Mouse (Mus musculus) hematopoietic stem cell, adult 5-6 weeks (primary cell): ENCODE measurements around the gene Fam83f. TPM values are rescaled to one million over a fixed set of nuclear protein-coding genes. Genes with fewer than 3 reads are reported as not detected.

Experiments
- ATAC-seq, 2 experiments: fragments of 125-278 bp in 1 of 2; replicated peaks in 1 of 2; 2 replicates each; pipeline ENCODE4 v1.8.0; 2016 to 2017; ENCODE audit warnings: inconsistent platforms in 2 of 2, mild to moderate bottlenecking in 2 of 2, moderate number of reproducible peaks in 2 of 2, low read depth in 1 of 2, moderate TSS enrichment in 1 of 2; ENCODE audit not compliant: low FRiP score in 2 of 2, poor library complexity in 2 of 2, severe bottlenecking in 2 of 2, insufficient read depth in 1 of 2, low TSS enrichment in 1 of 2
- total RNA-seq: library from RNA; stranded (forward); fragments of 172-1452, 232-1000 nt; gene quantifications from 2 replicates; pipeline ENCODE4 v1.2.3, GENCODE M21; 2017

Fam83f gene
- total RNA-seq, 1 experiment from 2014 or later: 0.25 TPM

DNA sequence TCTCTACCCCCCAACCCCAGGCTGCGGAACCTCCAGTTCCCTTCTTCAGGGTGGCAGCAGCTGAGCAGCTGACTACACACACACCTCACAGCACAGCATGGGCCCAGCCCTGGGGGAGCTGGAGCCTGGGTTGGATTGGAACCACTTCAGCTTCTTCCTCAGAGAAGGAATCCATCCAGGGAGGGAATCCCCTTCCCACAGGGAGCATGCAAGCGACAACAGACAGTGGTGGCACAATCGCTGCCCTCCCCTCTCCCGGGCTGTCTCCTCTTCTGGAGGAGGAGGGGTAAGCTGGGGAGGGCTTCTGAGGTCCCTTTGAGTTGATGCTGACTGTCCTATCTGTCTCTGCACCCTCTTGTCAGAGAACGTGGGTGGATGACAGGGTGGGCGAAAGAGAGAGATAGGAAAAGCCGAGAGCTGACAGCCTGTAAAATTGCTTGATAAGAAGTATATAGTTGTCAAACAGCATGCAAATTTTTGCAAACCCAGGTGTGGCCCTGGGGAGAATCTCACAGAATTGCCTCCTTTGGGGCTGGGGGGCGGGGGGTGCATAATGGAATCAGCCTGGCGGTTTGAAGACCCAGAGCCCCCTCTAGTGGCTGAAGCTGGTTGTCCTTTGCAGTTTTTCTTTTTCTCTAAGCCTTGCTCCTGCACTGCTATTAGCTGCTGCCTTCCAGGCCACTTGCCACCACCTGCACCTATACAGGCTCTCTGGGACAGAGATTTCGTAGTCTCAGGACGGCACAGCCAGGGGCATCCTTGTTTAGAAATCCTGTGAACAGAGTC is 22.7 kb downstream of the Fam83f start:
- ATAC-seq: peak in 1 of 2 experiments; percentile 50; a peak in 1 of 4 replicates

DNA sequence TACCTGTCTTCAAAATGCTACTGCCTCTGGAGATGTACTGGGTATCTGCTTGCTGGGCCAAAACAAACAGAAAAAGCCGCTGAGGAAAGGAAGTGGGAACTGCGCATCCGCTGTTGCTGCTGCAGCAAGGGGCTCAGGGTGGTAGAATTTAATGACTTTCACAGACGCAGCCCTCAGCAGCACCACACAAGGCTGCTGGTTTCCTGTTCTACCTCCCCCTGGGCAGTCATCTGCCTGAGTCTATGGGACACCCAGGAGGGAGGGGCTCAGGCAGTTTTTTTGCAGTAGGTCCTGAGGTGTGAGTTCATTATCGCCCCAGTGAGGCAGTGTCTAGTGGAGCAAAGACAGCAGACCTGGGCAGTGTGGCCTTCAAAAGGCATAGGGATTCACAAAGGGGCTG is 25.9 kb downstream of the Fam83f start:
- ATAC-seq: peak; percentile 68 to 76

DNA sequence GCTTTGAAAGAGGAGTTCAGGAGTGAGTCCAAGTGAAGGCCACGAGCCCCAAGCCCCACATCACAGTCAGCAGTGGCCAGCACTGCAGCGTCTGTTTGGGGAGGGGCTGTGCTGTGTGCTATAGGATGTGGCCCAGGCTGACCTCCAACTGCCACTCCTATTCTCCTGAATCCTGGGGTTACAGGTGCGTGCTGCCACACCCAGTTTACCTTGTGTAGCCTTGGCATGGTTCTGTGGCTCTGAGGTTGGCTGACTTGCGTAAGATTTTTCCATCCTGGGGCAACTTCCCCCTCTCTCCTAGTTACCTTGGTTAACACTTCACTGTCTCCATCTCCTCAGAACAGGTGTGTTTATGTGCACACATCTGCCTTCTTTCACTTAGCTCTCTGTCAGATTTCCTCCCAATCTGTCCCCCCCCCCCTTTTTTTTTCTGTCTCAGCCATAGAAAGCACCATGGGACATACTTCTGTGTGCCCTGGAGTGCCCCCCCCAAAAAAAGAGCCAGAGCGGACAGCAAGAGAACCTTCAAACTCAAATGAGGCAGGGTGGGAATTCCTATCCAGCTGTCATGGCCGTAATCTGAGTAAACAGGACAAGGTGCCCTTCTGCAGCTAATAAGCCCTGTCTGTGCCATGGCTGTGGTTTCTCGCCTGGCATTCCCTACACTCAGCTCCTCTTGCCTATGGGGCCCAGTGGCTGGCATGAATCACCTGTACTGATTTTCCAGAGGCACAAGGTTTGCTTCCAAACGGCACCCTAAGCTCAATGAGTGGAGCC is 30.0 kb downstream of the Fam83f start:
- no peak for ATAC-seq

DNA sequence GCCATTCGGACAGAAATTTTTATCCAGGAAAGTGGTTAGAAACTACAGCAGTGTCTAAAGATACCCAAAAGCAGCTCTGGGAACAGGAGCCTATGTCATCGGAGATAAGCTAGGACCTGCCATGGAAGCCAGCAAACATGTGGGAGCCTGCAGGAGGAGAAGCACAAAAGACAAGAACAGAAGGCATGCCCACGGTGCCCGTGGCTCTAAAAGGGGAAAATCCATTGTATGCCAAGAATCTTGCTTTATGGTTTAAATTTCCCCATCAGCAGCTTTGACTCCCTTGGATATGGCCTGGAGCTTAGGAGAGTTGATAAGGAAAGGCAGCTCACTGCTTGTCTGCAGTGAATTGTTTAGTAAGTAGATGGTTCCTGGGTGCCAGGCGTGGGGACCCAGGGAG is 31.3 kb downstream of the Fam83f start:
- no peak for ATAC-seq

DNA sequence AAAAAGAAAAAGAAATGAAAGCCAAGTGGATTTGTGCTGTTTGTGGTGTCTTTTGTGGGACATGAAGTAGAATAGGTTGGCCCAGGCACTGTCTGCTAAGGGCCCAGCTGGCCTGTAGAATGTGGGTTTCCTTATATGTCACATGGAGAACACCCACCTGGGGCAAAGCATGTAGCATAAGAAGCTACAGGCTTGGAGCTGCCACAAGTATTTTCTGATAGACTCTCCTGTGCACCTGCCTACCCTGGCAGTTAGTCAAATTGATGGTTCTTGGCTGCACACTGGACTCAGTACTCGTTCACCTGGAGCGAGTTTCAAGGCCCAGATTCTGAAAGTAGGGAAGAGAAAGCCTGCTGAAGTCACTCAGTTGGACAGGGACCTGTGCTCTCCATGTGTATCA is 31.8 kb downstream of the Fam83f start:
- no peak for ATAC-seq

DNA sequence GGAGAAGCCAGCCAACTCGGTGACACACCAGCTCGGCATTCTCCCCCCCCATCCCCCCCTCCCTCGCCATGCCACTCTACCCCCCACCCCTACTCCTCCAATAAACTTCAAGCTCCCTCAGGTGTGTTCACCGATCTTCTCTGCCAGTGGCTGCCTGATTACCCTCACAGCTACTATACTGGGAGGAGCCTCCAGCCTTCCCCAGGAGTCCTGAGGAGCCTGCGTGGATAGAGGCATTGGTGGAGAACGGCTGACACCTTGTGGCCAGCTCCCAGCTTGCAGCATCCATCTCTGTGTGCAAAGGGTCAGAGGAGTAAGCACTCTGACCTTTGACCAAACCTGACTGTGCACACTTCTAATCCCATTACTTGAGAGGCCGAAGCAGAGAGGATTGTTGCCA is 32.6 kb downstream of the Fam83f start:
- ATAC-seq: peak; percentile 81 to 89

DNA sequence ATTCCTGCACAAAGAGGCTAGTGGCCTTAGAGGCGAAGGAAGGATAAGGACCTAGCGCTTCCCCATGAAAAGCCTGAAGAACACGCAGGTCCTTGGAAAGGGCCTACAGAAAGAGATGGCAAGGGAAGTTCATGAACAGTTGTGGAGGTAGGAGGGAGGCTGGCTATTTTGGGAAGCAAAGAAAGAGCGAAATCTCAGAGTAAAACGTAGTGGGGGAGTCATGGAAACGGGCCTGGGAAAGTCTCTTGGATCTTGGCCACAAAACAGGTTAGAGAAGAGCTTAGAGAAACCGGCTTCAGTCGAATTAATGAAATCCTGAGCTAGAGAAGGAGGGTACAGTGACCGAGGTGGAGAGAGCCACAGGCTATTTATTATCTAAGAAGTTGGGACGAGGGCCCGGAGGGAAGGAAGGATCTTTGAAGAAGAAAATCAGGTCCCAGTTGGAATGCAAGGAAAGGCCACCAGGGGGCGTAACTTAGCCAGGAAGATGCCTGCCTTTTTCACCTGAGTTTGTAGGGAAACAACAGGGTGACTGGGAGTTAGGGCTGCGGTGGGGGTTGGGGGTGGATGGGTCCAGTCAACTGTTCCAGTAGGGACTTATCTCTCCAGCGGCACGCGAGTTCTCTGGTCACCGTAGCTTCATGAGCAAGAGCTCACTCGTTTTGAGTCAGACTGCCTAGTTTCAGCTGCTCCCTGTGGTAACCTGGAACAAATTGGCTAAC is 34.3 kb downstream of the Fam83f start:
- no peak for ATAC-seq

DNA sequence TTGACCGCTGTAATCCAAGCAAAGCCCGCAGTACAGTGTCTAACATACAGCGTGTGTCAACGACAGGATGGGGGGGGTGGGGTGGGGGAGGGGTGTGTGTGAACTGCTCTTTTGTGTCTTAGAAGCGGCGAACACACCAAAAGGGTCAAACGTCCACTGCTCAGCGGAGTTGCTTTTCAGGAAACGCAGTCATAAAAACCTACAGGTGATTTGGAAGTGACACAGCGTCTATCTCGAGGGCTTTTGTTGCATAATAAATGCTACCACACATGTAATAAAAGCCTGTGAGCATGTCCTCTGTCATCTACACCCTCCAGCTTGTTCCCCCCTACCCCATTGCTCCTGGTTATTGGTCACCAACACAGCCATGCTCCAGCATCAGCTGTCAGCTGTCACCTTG is 34.9 kb downstream of the Fam83f start:
- ATAC-seq: no peak

DNA sequence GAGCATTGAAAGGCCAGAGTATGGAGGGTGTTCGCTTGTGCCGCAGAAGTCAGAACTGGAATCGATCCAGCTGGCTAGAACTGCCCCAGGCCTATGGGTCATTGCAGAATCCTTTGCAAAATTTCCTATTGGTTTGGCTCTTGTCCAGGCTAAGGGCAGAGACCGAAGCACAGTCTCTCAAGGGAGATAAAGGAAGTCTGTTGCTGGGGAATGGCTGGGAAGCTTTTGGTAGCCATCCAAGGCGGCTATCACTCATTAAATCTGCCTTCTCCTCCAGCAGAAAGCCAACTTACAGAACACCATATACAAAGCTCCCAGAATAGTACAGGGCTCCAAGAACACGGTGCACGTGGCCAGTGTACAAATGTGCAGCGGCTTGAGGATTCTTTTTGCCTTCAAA is 35.4 kb downstream of the Fam83f start:
- ATAC-seq: no peak

DNA sequence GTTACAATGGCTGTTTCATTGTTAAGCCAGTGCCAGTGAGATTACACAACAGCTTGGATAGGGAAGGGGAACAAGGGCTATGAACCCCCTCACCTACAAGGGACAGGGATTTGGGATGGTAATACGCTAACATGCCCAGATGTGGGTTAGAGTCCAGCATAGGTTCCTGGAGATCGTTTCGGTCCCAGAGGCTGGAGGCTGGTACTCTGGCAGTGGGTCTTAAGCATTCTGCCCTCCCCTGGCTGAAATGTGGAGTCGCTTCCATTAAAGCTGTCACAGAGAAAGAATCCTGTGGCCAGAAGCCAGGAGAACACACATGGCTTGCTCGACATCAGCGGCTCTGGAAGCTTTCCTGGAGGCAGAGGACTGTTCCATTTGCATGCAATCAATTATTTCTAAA is 37.9 kb downstream of the Fam83f start:
- ATAC-seq: no peak

DNA sequence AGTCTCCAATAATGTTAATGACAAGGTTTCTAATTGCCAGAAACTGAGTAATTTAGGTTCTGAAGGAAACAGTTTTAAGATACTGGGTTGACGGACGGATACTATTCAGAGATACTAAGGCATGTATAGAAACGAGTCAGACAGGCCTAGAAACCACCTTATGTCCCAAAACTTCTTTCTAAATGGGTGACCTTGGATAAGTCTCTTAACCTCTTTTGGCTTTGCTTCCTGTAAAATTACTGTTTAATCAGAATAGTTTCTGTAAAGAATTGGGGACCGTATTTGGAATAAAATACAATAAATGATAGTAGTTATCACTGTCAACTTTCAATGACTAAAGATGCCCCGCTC is 38.6 kb downstream of the Fam83f start:
- ATAC-seq: no peak

DNA sequence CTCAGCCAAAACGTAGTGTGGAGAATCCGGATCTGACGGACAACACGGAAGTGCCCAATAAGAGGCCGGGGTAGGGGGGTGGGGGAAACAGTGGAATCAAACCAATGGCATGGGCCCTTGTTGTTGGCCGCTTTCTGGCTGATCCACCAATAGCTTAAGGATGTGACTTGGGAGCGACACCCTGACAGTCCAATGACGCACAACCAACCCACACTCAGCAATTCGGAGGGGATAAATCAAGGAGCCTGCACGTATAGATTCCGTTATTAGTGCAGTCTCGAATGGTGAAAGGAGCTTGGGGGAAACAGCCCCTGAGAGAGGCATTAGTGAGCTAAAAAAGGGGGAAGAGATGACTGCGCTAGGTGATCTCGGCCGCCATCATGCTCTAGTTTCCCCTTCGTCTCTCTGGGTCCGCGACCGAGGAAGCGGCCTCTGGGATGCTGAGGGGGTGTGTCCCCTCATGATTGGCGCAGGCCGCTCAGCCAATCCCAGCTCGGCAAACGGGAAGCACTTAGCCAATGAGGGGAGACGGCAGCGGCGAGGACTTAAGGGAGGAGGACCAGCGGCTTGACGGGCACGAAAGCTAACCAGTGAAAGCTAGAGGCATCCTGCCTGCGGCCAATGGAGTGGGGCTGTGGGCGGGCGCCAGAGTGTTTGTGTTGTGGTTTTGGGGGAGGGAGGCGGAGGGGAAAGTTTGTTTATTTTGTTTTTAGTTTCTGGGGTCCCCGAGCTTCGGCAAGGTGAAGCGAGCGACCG is 39.1 kb downstream of the Fam83f start, which contains the start of gene Tnrc6b:
Gene Tnrc6b (plus strand): TSS at position 706 of the 756 bp plus-strand sequence.
- ATAC-seq: peak; percentile 95 to 96

DNA sequence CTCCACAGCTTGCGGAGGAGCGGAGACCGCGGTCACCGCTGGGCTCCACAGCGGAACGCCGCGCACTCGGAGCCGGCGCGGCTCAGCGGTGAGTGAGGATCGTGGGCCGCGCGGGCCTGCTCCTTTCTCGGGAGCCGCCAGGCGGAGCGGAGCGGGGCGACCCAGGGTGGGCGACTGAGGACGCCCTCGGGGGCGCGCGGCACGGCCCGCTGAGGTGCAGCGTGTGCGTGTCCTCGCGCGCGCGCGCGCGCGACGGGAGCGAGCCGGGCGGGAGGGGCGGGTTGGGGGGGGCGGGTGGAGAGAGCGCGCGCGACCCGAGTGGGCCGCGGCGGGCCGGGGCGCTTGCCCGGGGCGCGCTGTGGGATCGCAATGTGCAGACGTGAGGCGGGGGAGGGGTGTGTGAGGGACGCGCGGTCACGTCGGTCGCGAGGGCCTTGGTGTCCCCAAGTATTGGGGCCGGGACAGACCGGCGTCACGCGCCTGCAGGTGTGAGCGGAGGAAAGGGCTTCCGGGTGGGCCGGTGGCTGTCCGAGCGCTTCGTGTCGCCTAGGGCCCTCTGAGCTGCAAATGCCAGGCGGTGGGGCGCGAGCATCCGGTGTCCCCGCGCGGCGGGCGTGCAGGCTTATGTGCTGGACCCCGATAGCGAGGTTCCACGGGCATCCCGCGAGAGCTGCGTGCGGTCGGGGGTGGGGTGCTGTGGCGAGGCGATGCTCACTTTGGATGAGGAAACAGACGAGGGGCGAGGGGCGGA is 39.9 kb downstream of the Fam83f start:
- peak in 1 of 2 experiments; percentile 29; a peak in 1 of 4 replicates for ATAC-seq

DNA sequence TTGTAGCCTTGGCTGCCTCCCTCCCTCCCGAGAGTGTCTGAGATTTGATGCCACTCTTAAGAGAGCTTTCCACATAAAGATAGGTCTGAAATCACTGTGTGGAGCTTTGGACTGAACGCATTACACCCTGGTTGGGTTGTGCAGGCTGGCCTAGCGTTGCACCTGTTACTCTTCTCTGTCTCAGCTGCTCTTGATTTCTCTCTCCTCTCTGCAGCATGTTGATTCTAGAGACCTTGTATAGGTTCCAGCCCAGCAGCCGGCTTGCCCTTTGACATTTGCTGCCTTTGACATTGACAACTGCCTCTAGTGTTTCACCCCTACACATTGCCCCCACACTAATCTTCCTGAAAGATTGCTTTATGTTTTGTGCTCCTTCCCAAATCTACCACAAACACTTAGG is 42.7 kb downstream of the Fam83f start:
- no peak for ATAC-seq

DNA sequence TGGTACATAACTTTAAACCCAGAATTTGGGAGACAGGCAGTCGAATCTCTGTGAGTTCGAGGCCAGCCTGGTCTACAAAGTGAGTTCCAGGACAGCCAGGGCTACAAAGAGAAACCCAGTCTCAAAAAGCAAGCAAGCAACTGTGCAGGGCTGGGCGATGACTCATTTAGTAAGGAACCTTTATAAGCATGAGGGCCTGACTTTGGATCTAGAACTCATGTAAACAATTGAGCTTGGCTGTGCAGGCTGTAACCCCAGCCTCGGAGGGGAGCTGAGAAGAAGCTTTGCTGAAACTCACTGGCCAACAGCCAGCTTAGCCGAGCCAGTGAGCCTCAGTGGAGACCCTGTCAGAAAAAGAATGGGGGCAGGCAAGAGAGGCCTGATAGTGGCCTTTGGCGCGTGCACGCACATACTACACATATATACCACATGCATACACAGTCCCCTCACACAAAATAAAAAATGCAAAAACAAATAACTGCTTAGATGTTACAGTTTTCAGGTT is 45.0 kb downstream of the Fam83f start:
- ATAC-seq: no peak

DNA sequence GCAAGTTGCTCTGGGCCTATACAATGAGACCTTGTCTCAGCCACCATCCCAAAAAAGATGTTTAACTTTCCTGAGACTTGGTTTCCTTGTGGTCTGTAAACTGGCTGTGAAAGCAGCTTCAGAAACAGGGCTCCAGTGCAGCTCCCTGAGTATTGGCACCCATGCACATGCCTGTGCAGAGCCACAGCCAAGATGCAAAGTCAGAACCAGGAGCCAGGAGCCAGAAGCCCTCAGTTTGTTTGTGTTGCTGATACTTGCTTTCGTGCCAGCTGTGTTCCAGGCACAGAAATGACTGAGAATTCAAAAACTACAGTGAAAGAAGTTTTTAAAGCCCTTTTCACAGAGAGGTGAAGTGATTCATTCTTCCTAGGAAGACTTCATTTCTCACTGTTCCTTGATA is 45.8 kb downstream of the Fam83f start:
- ATAC-seq: no peak

DNA sequence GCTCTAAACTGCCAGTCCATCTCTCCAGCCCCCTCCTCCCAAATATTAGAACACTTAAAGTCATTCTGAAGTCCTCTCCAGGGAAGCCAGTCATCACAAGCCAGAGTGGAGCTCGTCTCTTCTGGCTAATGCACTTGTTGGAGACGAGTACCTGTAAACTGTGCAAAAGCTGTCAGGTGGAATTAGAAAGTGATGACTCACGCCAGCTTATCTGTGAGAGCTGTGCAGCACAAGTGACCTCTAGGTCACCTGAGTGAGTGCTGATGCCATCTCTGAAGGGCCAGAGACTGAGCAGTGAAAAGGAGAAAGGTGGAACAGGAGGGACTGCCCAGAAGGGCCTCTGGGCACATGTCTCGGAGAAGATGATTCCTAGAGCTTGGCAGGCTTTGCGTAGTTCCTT is 48.6 kb downstream of the Fam83f start:
- ATAC-seq: no peak
